Mouse (Mus musculus): ENCODE results near the gene Rbm25.
"Not testable (repeated sequence)": the region's sequence is repeated elsewhere in the genome, so short reads cannot be mapped to it uniquely, and the experiment has no call there.

The Rbm25 gene

DNA sequence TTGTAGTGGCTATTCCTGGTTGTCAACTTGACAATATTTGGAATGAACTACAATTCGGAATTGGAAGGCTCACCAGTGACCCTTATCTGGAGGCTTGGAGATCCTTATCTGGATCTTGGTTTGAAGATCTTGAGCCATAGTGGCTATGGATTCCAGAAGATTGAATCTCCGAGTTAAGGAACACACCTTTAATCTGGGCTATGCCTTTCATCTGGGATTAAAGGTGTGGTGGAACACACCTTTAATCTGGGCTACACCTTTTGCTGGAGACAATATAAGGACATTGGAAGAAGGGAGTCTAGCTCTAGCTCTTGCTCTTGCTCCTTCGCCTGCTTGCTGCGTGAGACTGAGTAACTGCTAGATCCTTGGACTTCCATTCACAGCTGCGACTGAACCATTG lies at the start of gene Rbm25:
TSS of gene Rbm25 (plus strand) at position 301 of the 400 bp plus-strand sequence.
- DNase-seq = not testable (repeated sequence)

DNA sequence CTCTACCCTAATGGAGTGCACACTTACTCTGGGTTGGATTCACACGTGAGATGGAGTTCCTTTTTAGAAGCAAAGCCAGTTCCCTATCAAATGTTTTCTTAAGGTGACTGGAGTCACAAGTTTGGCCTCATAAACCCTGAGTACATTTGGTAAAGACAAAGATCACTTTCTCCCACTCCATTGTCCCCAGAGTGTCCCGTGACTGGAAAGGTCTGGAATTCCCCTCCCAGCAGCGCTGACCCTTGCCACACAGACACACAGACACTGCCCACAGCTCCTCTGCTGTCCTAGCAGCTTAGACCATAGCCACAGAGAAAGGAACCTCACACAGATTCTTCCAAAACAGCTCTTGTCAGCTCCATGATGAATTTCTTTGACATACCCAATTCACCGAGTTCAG lies 48.9 kb upstream of the Rbm25 start:
- no peak for DNase-seq

GRCm38 (mm10) chr12:83582747-83583146 lies 48.3 kb upstream of the Rbm25 start:
- no peak for DNase-seq

- no peak for DNase-seq
Observed at GRCm38 (mm10) chr12:83586628-83587027, 44.4 kb upstream of the Rbm25 start.

DNA sequence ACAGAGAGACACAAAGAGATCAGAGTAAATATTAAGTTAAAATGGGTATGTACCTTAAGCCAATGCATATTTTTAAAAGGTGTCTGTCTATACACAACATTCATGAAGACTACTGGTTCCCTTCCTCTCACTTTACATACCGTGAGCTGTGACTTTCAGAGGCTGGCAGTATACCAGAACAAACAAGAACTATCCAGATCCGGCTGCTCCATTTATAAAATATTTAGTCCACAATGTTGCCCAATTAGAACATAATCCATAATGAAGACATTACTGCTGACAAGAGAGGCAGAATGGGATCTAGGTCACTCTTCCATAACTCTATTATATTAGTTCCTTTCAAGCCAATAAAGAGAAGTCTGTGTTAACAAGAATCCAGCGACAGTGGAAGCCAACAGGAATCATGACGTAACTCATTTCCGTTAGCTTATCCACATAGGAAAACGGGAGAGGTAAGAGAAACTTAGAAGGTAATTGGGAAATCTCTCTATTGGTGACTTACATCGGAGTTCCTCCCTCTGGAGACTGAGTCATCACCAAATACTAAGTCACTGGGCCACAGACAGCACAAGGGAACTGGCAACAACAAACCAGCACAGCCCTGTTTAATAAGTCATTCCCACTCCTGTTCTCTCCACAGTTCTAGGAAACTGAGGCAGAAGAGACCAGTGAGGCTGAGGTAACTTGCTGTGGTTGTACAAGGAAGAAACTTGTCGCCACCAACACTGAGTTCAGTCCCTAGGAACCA lies 39.1 kb upstream of the Rbm25 start:
- DNase-seq = no peak

- no peak for DNase-seq
Observed at GRCm38 (mm10) chr12:83594454-83595040, 36.5 kb upstream of the Rbm25 start.

- no peak for DNase-seq
Observed at GRCm38 (mm10) chr12:83596191-83596954, 34.7 kb upstream of the Rbm25 start.

DNA sequence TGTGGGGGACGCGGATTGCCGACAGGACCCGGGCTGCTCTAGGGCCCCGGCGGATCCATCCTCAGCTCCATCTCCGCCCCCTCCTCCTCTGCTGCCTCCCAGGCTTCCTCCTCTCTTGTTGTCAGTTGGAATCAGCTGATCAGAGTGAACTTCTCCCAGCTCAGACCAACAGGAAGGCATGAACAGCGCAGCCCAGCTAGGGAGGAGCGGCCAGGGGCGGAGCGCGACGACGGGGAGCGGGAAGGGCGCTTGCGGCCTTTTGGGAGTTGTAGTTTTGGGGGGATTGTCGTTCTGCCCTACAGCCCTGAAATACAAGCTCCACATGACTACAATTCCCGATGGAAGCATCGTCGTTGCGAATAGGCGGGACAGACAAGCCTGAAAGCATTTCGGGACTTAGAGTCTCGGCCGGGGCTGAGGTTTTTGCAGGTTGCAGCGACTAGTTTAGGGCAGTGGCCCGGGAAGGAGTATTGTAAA lies 34.0 kb upstream of the Rbm25 start, which contains the start of gene Zfyve1:
TSS of gene Zfyve1 (minus strand) at position 198 of the 477 bp plus-strand sequence.
- peak; percentile 91 for DNase-seq

DNA sequence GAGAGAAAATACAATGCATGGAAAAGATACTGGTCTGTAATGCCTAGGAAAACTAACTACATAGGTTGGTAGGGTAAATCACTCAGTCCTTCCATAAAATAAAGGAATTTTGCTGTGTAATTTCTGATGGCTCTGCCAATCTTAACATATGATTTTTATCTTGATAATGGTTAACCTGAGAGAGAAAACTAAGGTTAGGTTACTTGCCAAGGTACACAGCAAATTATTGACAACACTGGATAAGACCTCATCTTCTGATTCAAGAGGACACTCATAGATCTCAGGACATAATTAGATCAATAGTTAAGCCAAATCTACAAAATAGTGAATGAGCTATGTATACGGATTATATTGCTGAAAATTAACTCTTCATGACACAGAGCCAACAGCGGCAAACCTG lies 33.2 kb upstream of the Rbm25 start:
- no peak for DNase-seq

- no peak for DNase-seq
Observed at GRCm38 (mm10) chr12:83602285-83602684, 28.8 kb upstream of the Rbm25 start.

DNA sequence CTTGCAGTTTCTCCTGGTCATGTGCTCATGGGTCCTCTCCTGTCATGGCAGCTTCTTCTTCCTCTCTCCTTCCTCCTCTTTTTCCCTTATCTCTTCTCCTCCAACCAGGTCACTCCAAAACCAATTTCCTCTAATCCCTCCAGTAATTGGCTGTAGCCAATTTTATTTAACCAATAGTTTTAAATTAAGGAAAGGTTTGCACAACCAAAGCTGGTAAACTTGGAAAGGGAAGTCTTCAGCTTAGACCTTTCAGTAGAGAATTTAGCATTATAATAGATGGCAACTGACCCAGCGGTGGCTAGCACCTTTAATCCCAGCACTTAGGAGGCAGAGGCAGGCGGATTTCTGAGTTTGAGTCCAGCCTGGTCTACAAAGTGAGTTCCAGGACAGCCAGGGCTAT lies 24.6 kb upstream of the Rbm25 start:
- DNase-seq = not testable (repeated sequence)

DNA sequence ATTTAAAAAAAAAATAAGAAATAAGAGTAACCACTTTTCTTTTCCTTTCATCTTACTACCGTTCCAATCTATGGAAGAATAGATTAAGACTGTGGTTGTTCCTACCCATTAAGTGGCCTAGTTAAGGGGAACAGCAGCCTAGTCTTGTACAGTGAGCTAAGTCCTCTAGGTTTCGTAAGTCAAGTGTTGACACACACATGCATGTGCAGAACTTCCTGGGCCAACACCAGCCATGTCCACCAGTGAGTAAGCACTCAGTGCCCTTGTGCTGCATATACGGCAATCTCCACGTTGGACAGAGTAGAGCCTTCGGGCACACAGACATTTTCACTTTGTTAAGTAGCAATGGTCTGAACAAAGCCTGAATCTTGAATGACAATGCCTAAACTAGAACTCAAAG lies 13.8 kb upstream of the Rbm25 start:
- no peak for DNase-seq

- DNase-seq = no peak
Observed at GRCm38 (mm10) chr12:83618981-83619380, 12.1 kb upstream of the Rbm25 start.

- DNase-seq = not testable (repeated sequence)
Observed at GRCm38 (mm10) chr12:83620694-83621093, 10.3 kb upstream of the Rbm25 start.

- DNase-seq = no peak
Observed at GRCm38 (mm10) chr12:83622031-83622755, 8.8 kb upstream of the Rbm25 start.

DNA sequence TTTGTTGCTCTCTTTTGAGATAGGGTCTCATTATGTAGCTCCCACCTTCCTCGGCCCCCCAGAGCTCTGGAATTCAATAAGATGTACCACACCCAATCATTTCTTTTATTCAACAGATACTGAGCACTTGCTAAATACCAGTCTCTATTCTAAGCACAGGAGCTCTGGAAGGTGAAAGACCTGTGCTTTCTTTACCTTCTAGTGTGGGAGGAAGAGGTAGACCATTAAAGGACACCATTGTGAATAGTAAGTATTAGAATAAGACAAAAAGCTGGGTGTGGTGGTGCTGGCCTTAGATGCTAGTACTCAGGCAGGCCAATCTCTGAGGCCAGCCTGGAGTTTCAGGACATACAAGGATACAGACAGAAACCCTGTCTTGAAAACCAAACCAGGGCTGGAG lies 6.7 kb upstream of the Rbm25 start:
- DNase-seq = no peak

GRCm38 (mm10) chr12:83631743-83632679 lies 975 bp downstream of the Rbm25 start:
- DNase-seq = peak; percentile 93

DNA sequence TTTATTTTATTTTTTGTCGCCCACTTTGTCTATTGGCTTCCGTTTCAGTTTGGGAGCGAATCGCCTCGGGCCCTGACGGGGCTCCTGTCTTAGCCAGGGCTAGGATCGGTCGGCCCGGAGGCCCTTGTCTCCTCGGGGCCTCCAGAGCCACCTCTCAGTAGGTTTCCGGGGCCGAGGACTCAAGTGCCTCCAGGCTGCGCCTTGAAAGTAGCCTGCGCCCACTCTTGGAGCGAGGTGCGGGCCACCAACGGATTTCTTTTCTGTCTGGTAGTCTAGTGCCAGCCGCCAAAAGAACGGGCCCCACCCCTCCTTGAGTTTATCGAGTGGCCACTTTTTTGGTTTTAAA lies 1.6 kb downstream of the Rbm25 start:
- DNase-seq = peak; percentile 42

GRCm38 (mm10) chr12:83633807-83634206 lies 2.8 kb downstream of the Rbm25 start:
- DNase-seq = no peak

DNA sequence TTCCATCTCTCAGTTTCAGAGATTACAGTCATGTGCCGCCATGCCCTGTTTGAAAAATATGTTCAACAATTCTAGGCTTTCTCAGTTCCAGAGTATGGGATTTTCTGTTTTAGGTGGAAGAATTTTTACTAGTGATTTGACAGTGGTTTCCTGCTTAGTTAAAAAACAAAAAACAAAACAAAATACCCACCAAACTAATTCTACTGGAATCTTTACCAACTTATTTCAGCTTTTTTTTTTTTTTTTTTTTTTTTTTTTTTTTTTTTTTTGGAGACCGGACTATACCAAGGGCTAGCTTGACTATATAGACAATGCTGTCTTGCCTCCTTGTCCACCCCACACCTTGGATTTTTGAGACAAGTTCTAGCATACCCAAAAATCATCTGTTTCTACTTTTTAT lies 10.2 kb downstream of the Rbm25 start:
- no peak for DNase-seq

DNA sequence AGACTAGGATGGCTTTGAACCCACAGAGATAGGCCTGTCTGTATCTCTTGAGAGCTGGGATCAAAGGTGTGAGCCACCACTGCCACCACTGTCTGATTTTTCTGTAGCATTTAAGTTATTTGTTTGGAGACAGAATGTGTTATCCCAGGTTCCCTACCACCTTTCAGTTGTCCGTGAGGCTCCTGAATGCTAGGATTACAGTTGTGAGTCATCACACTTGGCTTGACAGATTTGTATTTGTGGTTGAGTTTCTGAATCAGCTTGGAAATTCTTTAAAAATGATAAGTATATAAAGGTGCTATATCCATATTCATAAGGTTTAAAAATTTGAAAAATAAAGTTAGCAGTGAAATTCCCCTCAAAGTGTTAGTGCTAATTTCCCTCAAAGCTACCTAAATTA lies 12.1 kb downstream of the Rbm25 start:
- DNase-seq = no peak

DNA sequence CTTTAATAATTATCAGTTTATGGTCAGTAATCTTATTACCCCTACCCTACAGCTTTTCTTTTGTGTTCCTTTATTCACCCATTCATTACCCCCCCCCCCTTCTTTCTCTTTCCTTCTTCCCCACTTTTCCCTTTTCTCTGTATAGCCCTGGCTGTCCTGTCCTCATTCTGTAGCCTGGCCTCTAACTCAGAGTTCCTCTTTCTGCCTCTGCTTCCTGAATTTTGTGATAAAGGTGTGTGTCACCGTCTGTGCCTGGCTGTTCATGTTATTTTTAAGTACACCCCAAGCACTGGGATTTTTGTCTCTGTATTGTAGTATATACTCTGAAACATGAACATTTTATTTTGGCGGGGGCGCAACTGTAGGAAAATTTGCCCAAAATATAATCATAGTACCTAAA lies 19.3 kb downstream of the Rbm25 start:
- no peak for DNase-seq

Data from lung, postnatal 14 days (tissue).